Mouse (Mus musculus) layer of hippocampus, adult 9-11 months (tissue): ENCODE data around the gene Ywhae.
A peak's percentile ranks its signal among the peaks of the same experiment; 100 is the strongest.

Experiments used
- DNase-seq: peaks from one replicate; pipeline ENCODE4 v3.0.0; 2022

Ywhae gene

DNA sequence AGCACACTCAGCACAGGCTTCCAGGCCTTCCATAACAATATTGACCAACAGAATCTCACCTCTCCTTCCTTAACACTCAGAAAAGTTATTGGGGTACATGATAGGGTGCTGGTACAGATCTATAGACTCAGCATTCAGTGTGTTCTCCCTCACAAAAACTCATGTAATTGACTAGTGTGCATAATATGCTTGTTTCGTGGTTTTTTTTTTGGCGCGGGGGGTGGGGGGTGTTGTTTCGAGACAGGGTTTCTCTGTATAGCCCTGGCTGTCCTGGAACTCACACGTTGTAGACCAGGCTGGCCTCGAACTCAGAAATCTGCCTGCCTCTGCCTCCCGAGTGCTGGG lies 5.8 kb downstream of the Ywhae start:
- no peak for DNase-seq

- DNase-seq, result no peak
These were observed 7.5 kb downstream of the Ywhae start for GRCm38 (mm10) chr11:75740204-75740603.

DNA sequence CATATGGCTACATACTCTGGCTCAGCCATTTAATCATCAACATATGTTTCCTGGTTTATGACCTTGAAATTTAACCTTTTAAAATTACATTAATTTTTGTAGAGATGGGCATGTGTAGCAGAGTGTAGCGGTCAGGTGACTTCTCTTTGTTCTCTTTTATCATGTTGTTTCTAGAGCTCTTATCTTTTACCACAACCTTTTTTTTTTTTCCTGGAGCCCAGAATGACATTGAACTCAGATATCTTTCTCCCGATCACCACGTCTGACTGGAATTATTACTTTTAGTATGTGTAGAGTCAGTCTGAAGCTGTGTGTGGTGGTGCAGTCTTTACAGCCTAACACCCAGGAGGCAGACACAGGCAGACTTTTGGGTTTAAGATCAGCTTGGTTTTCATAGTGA lies 8.9 kb downstream of the Ywhae start:
- DNase-seq, result no peak

- DNase-seq, result no peak
These were observed 12.1 kb downstream of the Ywhae start for GRCm38 (mm10) chr11:75744761-75745160.

DNA sequence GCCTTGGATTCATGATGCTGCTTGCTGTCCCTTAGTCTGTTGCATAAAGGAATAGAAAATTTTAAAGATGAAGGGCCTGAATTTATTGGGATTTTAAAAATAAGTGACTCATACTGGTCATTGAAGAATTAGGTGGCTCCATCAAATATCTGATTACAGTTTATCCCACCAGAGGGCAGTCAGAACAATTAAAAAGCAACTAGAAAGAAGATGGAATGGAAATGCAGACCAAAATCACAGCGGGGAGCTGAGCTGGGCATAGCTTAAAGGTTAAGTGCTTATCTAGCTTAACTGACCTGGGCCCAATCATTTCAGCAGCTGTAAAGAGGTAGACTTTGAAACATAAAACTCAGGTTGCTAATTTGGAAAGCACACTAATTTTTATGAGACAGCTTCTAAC lies 17.9 kb downstream of the Ywhae start:
- no peak for DNase-seq

DNA sequence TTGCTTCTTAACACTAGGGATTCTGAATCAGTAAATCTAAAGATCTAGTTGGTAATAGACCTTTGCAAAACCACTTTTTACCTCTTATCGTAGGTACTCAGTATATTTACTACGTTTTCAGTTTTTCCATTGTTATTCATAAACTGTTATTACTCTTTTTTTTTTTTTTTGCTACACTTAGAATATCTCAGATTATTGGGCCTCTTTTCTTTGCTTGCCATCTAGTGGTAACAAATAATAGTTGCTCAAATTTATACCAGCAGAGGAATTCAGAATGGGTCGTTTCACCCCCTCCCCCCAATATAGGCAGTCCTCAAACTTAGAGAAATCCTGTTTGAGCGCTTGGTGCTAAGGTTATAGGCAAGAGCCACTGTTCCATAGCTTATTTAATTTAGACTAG lies 18.4 kb downstream of the Ywhae start:
- no peak for DNase-seq

DNA sequence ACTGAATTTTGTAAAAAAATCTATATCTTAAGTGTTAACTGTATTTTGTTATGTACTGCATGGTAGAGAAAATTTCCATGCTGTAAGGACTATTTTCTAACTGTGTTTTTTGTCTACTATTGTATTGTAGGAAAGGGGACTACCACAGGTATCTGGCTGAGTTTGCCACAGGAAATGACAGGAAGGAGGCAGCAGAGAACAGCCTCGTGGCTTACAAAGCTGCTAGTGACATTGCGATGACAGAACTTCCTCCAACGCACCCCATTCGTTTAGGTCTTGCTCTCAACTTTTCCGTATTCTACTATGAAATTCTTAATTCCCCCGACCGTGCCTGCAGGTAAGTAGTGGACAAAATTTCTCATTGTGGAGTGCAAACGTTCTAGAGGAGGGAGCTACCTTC lies 24.0 kb downstream of the Ywhae start:
- DNase-seq, result no peak

DNA sequence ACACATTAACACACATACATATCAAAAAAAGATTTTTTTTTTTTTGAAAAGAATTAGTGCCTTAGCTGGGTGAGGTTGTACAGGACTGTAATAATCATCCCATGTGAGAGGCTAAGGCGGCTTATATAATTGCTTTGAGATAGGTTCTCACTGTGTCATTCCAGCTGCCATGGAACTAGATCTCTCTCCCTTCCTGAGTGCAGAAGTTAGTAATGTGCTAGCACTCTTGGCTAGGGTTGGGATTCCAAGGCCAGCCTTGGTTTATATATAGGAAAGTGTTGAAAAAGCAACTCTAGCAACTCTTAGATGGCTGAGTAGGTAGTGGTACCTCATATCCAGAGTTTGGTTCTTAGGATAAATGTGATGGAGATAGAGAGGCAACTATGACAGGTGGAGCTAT lies 25.9 kb downstream of the Ywhae start:
- no peak for DNase-seq

- DNase-seq, result no peak
These were observed 28.1 kb downstream of the Ywhae start for GRCm38 (mm10) chr11:75760785-75761184.

- no peak for DNase-seq
These were observed 30.0 kb downstream of the Ywhae start for GRCm38 (mm10) chr11:75762708-75763107.

GRCm38 (mm10) chr11:75764521-75765023 lies 31.9 kb downstream of the Ywhae start:
- DNase-seq, result no peak

GRCm38 (mm10) chr11:75765161-75765560 lies 32.5 kb downstream of the Ywhae start:
- no peak for DNase-seq

- DNase-seq, result no peak
These were observed 34.3 kb downstream of the Ywhae start for GRCm38 (mm10) chr11:75767014-75767413.

DNA sequence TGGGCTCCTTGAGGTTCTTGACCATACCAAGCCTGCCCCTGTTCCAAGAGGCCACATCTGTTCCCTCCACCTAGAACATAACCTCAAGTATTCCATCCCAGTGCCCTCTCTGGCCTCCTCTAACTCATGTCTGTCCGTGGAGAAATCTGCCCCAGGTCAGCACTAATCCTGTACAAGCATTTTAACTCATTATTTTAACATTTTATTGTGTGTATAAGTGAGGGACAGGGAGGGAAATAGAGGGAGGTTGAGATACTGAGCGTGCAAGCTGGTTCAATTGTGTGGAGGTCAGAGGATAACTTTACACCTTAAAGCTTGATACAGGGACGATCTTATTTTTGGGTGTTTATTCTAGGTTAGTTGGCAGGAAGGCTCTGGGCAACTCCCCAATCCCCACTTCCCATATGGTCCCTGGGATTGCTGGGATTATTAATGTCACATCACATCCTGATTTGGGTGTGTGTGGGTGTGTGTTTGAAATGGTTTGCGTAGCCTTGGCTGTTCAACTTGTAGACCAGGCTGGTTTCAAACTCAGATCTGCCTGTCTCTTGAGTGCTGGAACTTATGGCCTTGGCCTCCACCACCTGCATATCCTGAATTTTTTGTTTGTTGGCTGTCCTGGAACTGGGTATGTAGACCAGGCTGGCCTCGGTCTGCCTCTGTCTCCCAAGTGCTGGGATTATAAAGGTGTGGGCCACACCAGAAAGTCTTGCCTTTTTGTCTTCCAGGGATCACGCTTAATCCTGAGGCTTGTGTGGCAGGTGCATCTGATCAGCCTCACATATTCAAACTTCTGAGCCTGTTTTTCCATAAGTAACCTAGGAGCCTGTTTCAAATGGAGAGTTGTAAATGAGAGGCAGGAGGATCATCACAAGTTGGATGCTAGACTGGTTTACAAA lies 35.7 kb downstream of the Ywhae start:
- peak; percentile 62 for DNase-seq

DNA sequence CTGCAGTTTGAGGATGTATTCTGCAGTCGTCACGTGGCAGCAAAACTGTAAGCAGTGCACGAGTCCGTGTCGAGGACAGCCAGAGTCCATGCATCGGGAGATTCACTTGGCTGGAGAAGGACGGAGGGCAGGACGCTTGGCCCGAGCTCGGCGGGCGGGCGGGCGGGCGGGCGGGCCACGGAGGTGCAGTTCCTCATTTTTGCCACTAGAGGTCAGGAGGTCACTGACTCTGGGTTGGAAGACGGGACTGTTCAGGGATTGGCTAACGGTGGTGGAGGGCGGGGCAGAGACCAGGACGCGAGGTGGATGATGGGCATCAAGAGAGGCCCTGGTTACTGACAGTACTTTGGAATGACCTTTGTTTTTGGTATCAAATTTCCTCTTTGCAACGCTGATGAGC lies 36.5 kb downstream of the Ywhae start:
- peak; percentile 84 for DNase-seq

DNA sequence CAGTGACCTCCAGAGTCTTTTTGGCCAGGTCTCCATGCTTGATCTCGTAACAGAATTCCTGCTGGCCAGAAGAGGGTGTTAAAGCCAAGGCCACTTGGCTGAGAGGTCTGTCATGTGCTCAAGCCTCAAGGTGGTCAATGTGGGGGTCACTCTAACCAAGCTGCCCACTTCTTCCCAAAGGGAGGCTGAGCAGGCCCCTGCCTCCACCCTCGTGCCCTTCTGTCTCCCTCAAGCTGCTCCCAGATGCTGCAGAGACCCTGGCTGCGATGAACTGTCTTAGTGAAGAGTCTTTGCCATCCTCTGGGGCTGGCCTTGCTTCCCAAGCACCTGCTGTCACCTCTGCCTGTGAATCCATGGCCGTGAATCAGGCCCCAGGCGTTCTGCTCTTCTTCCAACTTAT lies 39.9 kb downstream of the Ywhae start:
- no peak for DNase-seq

DNA sequence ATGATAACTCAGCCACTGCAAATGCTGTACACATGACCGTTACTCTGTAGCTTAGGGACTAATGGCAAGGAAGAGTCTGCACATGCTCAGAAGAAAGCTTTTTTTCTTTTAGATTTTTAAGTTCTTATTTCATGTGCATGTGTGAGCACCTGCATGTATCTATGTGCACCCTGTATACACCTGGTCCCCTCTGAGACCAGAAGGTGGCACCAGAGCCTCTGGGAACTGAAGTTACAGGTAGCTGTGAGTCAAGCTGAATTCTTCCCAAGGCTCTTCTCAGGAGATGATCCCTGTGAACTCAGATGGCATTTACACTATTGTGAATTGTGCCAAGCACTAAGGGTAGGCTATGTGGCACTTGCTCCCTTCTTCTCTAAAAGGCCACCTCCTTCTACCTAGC lies 43.2 kb downstream of the Ywhae start:
- no peak for DNase-seq

DNA sequence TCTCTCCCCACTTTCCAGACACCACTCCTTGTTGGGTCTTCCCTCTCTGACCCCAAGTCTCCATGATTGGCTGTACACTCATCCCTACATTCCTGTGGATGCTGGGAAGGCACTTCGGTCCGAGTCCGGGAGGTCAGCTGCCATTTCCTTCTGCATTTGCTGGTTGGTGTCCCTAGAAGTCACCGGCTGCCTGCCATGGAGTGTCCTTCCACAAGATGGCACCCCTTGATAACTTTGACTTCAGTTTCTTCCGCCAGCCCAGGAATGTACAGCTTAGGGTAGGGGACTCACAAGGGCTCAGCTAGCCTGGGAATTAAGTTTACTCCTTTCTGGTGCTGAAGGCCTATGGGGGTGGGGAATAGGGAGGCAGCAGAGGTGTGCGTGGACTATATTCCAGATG lies 49.2 kb downstream of the Ywhae start:
- DNase-seq, result no peak

GRCm38 (mm10) chr11:75783799-75784198 lies 51.1 kb downstream of the Ywhae start:
- no peak for DNase-seq

- no peak for DNase-seq
These were observed 53.2 kb downstream of the Ywhae start for GRCm38 (mm10) chr11:75785897-75786296.

DNA sequence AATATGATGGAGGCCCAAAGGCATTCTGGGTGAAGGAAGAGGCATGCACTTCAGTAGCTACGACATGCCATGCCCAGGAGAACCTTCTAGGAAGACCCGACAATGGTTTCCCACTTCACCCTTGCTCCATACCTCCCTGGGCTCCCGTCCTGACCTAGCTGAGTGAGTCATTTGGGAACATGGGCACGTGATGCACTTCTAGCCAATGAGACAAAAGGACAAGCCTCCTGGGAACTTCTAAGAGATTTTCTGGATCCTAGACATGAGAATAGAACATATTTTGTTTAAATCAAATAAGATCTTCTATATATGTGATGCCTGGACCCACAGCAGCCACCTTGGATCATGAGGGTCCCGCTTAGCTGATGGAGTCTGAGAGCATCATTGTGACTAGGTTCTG lies 59.9 kb downstream of the Ywhae start:
- DNase-seq, result no peak

GRCm38 (mm10) chr11:75793351-75793750 lies 60.7 kb downstream of the Ywhae start:
- DNase-seq, result no peak

DNA sequence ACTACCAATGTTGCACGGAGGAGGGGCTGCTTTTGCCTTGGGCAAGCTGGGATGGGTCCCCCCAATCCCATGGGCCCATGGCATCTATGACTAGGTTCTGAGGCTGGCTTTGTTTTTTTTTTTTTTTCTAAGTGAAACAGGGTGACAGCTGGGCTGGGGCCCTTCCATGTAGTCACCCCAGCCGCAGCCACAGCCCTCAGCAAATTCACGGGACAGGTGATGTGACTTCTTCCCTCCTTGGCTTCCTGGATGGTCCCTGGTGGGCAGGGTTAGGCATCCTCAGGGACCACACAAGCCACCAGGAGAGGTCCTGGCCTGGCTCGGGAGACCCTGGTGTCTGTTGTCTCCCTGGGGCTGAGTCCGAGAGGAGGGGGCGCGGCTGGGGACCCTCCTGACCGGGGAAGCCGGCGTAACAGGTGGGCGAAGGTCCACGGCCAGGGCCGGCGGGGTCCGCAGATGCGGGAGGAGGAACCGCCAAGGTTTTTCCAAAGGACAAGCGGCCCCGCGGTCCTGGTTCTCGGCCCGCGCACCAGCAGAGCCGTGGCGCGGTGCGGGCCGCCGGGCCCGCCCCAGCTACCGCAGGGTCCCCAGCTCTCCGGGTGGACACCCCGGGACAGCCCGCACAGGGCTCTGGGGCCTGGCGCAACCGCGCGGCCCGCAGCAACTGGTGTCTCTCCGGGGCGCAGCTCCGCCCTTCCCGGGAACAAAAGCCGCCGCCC lies 62.1 kb downstream of the Ywhae start:
- DNase-seq, result no peak

DNA sequence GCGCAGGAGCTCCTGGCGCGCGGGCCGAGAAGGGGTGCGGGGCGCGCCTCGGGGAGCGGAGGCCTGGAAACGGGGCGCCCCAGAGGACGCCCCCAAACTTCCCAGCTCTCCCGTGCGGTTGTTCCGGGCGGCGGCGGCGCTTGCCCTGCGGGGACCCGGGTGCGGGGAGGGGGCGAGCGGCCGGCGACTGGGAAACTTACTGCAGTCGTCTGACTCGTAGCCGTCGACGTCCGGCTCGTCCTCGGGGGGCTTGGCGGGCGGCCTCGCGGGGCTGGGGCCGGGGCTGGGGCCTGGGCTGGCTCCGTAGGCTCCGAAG lies 62.6 kb downstream of the Ywhae start:
- no peak for DNase-seq
